Mouse (Mus musculus) neural tube, embryonic 11.5 days (tissue): ENCODE measurements at regions not wholly inside any gene's neighbourhood (a gene's known extent, or its start where the extent isn't known, plus 50 kb on each side); places are given as distances from the start of the nearest gene placed in this dataset.
"Not testable (repeated sequence)": the region's sequence is repeated elsewhere in the genome, so short reads cannot be mapped to it uniquely, and the experiment has no call there.

Experiments used
- ATAC-seq: fragments of 200-750 bp; cut with Nextera tagmentation; 2 replicates; pipeline ENCODE4 v1.8.0; 2017; ENCODE audit warnings: moderate number of reproducible peaks, mild to moderate bottlenecking, moderate TSS enrichment, moderate library complexity; ENCODE audit not compliant: insufficient read depth, low FRiP score, low TSS enrichment
- DNase-seq: peaks from one replicate; pipeline ENCODE4 v3.0.0-alpha.2; 2015; ENCODE audit warnings: low spot score
- H3K27ac ChIP-seq: fragments of 300-500 bp; sonication (generic); 2 replicates; pipeline ENCODE4 v1.5.1; 2014; ENCODE audit warnings: low read depth, mild to moderate bottlenecking, low read length
- H3K27me3 ChIP-seq: fragments of 300-500 bp; sonication (generic); 2 replicates; pipeline ENCODE4 v1.6.1; 2014; ENCODE audit warnings: mild to moderate bottlenecking, low read length, mixed read lengths; ENCODE audit not compliant: control insufficient read depth, insufficient read depth
- H3K36me3 ChIP-seq: fragments of 300-500 bp; sonication (generic); 2 replicates; pipeline ENCODE4 v1.6.1; 2014; ENCODE audit warnings: mild to moderate bottlenecking, low read length, moderate library complexity, mixed read lengths; ENCODE audit not compliant: control insufficient read depth, insufficient read depth
- H3K4me1 ChIP-seq: fragments of 300-500 bp; sonication (generic); 2 replicates; pipeline ENCODE4 v1.6.1; 2014; ENCODE audit warnings: low read length, mixed read lengths; ENCODE audit not compliant: control insufficient read depth, insufficient read depth
- H3K4me2 ChIP-seq: fragments of 300-500 bp; sonication (generic); 2 replicates; pipeline ENCODE4 v1.6.1; 2014; ENCODE audit warnings: low read depth, mild to moderate bottlenecking, moderate library complexity
- H3K4me3 ChIP-seq: fragments of 300-500 bp; sonication (generic); 2 replicates; pipeline ENCODE4 v1.5.1; 2014; ENCODE audit warnings: low read depth, low read length
- H3K9ac ChIP-seq: fragments of 300-500 bp; sonication (generic); 2 replicates; pipeline ENCODE4 v1.6.1; 2014; ENCODE audit warnings: mild to moderate bottlenecking, low read length
- H3K9me3 ChIP-seq: fragments of 300-500 bp; sonication (generic); 2 replicates; pipeline ENCODE4 v1.6.1; 2016; ENCODE audit warnings: low read length; ENCODE audit not compliant: control insufficient read depth
- WGBS: fragments of 180-500 bp; shearing (Covaris S2); extraction: QIAGEN DNeasy Blood & Tissue Kit; methylation state at CpG from one replicate; pipeline ENCODE4 v1.1.7; 2014; 5-methylcytosine and 5-hydroxymethylcytosine counted together

DNA sequence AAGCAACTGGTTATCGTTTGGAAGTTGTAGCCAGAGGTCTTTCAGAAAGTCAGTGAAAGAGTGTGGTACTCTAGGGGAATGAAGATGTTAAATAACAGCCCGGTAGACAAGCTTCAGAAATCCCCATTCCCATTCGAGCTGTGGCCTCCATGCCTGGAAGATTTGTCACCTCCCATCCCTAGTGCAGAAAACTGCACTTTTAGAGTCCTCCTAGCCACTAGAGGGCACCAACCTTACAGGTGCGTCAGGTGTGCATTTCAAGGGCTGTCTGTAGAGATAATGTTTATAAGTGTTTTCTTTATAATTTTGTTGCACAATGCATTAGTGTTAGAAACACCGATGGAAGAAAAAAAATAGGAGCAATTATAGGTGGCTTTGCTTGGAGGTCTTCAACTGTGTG lies 187.3 kb downstream of the Lyplal1 start:
- Histone ChIP-seq H3K4me2 (no peak overlapping the region), H3K9me3 (0 out of 2 replicates have a peak, but pooled peaks cover 2% of the 10 kb centered on the region), H3K4me1 (no peaks in the 10 kb centered on the region), H3K27ac (no peak overlapping the region), H3K36me3 (no peaks in the 10 kb centered on the region), H3K4me3 (no peak overlapping the region), H3K27me3 (no peaks in the 10 kb centered on the region), H3K9ac (no peak overlapping the region)
- 89% methylated on average over 5 of the region's 5 CpGs for WGBS
- no peak for ATAC-seq
- DNase-seq, result no peak

DNA sequence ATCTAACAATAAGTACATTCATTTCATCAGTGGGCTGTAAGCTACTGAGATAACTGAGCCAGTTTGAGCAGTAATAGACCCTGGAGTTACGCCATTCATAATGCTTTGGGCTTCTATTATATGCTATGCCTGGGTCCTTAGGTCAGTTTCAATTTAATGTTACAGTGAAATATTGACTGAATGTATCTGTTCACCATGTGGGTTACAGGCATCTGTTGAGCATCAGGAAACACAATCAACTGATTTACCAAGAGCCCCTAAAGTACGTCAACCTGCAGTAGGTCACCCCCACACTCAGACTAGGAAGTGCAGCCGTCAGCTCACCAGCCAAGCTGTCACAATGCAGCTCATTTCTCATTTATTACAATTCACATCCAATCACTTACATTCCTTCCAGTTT lies 183.5 kb downstream of the Lyplal1 start:
- DNase-seq, result no peak
- H3K27ac ChIP-seq, result no peak overlapping the region
- no peak overlapping the region for H3K9ac ChIP-seq
- ATAC-seq, result no peak
- H3K4me2 ChIP-seq, result no peak overlapping the region
- no peak overlapping the region for H3K4me3 ChIP-seq
- no peaks in the 10 kb centered on the region for H3K36me3 ChIP-seq
- WGBS, result 88% methylated on average over 3 of the region's 3 CpGs
- H3K27me3 ChIP-seq, result no peaks in the 10 kb centered on the region
- no peaks in the 10 kb centered on the region for H3K9me3 ChIP-seq
- H3K4me1 ChIP-seq, result no peaks in the 10 kb centered on the region

DNA sequence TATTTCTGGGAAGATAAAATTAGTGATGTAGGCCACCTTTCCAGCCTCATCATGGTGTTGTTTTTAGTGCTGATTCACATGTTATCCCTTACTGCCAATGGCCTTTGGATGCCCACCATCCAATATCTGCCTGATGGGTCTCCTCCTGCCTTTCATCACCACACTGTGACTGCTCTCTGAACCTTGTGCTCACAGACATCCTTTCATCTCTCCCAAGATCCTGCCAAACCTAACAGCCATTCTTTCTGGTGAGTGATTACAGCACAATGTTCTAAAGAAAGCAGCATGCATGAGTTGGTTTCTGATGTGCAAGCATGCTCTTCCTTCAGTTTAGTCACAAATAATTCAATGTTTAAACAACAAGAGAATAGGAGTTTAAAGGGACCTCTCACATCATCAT lies 180.1 kb downstream of the Lyplal1 start:
- H3K36me3 ChIP-seq, result no peaks in the 10 kb centered on the region
- H3K9ac ChIP-seq, result no peak overlapping the region
- no peak overlapping the region for H3K4me2 ChIP-seq
- no peaks in the 10 kb centered on the region for H3K9me3 ChIP-seq
- H3K4me1 ChIP-seq, result no peaks in the 10 kb centered on the region
- DNase-seq, result no peak
- no peaks in the 10 kb centered on the region for H3K27me3 ChIP-seq
- no peak for ATAC-seq
- no peak overlapping the region for H3K4me3 ChIP-seq
- no peak overlapping the region for H3K27ac ChIP-seq

DNA sequence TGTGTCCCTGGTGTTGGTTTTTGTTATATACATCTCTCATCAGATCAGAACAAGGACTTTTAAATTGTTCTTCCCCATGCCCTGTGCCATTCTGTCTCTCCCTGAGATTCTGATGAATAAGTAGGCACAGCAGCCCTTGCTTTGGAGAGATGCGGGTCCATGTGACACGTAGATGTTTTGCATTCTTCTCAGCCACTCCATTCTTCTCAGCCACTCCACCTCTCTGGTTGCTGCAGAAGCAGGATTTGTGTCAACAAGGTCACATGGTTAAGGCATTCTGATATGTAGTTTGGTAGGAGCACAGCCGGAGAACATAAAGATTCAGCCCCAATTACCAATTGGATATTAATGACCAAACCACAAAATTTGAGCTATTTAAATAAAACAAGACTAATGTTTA lies 177.2 kb downstream of the Lyplal1 start:
- no peak for ATAC-seq
- no peak overlapping the region for H3K4me2 ChIP-seq
- no peaks in the 10 kb centered on the region for H3K4me1 ChIP-seq
- H3K9ac ChIP-seq, result no peak overlapping the region
- no peaks in the 10 kb centered on the region for H3K36me3 ChIP-seq
- H3K27me3 ChIP-seq, result no peaks in the 10 kb centered on the region
- H3K9me3 ChIP-seq, result no peaks in the 10 kb centered on the region
- H3K27ac ChIP-seq, result no peak overlapping the region
- DNase-seq, result no peak
- no peak overlapping the region for H3K4me3 ChIP-seq
- WGBS, result 82% methylated on average over 3 of the region's 3 CpGs

DNA sequence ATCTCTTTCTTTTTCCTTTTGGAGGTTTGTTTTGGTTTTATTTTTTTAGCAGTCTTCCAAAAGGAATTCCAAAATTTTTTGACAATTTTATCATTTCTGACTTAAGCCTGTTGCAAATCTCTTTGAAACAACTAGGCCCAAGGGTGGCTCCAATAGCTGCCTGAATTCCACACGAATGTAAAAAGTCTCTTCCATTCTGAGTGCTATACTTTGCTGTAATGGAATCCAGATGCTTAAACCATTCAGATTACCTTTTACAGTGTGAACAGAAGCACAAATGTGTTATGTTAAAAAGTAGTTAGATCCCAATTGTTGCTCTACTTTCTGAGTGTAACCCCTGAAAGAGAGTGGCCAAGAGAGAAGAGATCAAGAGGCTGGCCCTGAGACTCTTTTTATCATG lies 176.6 kb downstream of the Lyplal1 start:
- Histone ChIP-seq H3K27ac (no peak overlapping the region), H3K4me3 (no peak overlapping the region), H3K27me3 (no peaks in the 10 kb centered on the region), H3K4me2 (no peak overlapping the region), H3K36me3 (no peaks in the 10 kb centered on the region), H3K9ac (no peak overlapping the region), H3K4me1 (no peaks in the 10 kb centered on the region), H3K9me3 (no peaks in the 10 kb centered on the region)
- DNase-seq (no peak), ATAC-seq (no peak)
- 60% methylated on average over 1 of the region's 1 CpGs for WGBS

DNA sequence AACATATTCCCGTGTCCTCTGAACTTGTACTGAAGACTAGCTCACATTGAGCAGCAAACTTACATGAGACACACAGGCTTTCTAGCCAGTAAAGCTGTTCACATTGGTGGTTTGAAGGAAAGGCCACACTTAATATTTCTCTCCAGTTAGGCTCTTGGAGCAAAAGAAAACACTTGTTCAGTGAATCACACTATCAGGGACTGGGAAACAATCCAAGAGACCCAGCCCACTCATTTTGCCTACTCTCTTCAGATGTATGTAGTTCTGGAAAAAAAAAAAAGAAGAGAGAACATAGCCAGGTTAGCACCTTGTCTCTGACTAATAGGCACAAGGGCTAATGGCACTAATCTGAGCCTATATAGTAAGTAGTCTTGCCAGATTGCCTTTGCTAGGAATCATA lies 165.9 kb downstream of the Lyplal1 start:
- Histone ChIP-seq H3K27me3 (no peaks in the 10 kb centered on the region), H3K9me3 (no peaks in the 10 kb centered on the region), H3K4me2 (no peak overlapping the region), H3K9ac (no peak overlapping the region), H3K27ac (no peak overlapping the region), H3K36me3 (no peaks in the 10 kb centered on the region), H3K4me1 (no peaks in the 10 kb centered on the region), H3K4me3 (no peak overlapping the region)
- DNase-seq, result no peak
- no peak for ATAC-seq
- 93% methylated on average over 1 of the region's 1 CpGs for WGBS

DNA sequence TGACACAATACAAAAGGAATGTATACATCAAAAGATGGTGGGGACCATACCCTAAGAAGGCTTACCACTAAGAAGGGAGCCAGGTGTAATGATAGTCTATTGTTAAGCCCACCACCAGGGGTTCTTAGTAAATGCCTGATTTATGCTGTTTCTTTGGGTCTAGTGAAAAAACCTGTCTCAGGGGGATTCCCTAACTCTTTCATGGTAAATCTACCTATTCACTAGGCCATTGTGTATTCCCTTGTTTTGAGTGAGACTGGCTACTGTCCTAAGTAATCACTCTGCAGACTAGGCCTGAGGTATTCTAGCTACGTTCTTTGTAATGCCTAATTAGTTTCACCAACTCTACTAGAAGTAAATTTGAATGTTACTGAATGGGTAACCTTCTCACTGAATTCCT lies 161.3 kb downstream of the Lyplal1 start:
- 31% methylated on average over 1 of the region's 1 CpGs for WGBS
- H3K4me2 ChIP-seq, result not testable (repeated sequence)

DNA sequence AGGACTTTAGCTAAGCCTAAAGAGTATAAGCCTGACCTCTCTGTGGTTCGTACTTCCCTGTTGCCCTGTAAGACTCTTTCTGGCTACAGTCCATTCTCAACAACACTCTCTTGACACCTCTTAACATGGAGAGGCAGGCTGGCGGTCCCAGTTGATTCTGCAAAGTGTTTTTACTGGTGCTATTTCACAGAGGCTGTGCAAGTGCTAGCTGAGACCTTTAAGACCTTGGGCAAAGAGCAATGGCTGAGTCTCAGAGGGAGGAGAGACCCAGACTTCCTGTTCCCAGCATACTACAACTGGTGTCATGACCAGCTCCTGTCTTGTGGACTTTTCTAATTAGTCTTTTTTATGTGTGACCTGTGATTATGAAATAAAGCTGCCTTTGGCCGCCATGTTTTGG lies 159.6 kb downstream of the Lyplal1 start:
- no peak overlapping the region for H3K9ac ChIP-seq
- H3K36me3 ChIP-seq, result no peaks in the 10 kb centered on the region
- no peak overlapping the region for H3K4me2 ChIP-seq
- H3K4me3 ChIP-seq, result no peak overlapping the region
- WGBS, result 78% methylated on average over 3 of the region's 3 CpGs
- H3K27me3 ChIP-seq, result no peaks in the 10 kb centered on the region
- H3K4me1 ChIP-seq, result no peaks in the 10 kb centered on the region
- H3K9me3 ChIP-seq, result no peaks in the 10 kb centered on the region
- DNase-seq (no peak), ATAC-seq (no peak)
- no peak overlapping the region for H3K27ac ChIP-seq

More for the DNA sequence above, 161.3 kb downstream of the Lyplal1 start:
- not testable (repeated sequence) for H3K4me1 ChIP-seq, H3K36me3 ChIP-seq, ATAC-seq, H3K4me3 ChIP-seq, H3K27ac ChIP-seq, DNase-seq, H3K27me3 ChIP-seq, H3K9me3 ChIP-seq, H3K9ac ChIP-seq

DNA sequence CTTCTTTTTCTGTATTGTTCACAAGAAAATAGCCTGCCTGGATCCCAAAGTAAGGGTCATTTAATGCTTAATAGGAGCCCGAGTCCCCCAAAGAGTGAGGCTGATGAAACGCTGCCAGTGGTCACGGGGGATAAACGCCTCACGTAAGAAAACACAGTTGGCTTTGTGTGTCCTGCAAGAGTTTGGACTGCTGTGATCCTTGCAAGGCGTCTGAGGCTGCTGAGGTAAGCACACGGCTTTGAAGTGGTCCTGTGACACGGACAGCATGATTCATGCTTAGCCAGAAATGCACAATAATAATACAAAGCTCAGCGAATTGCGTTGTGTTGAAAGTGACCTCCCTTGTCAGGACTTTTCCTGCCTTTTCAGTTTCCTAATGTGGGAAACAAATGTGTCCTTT lies 158.8 kb downstream of the Lyplal1 start:
- peak; percentile 15 for DNase-seq
- no peaks in the 10 kb centered on the region for H3K36me3 ChIP-seq
- 55% methylated on average over 10 of the region's 10 CpGs for WGBS

More for the DNA sequence above, 158.8 kb downstream of the Lyplal1 start:
- Histone ChIP-seq H3K4me1 (no peaks in the 10 kb centered on the region), H3K9ac (no peak overlapping the region), H3K4me3 (no peak overlapping the region), H3K9me3 (no peaks in the 10 kb centered on the region), H3K4me2 (no peak overlapping the region), H3K27me3 (no peaks in the 10 kb centered on the region), H3K27ac (no peak overlapping the region)
- ATAC-seq, result no peak
